Mouse (Mus musculus) testis, adult 2 months (tissue): ENCODE measurements around the gene Smg7. TPM values are rescaled to one million over a fixed set of nuclear protein-coding genes. Genes with fewer than 3 reads are reported as not detected.
A peak's percentile ranks its signal among the peaks of the same experiment; 100 is the strongest.

Experiments used
- H3K27ac ChIP-seq: fragments of 200-500 bp; 2 replicates; pipeline ENCODE4 v1.5.1; 2012; ENCODE audit warnings: low read depth, low read length; ENCODE audit not compliant: control insufficient read depth, insufficient read depth
- H3K27me3 ChIP-seq: fragments of 200-500 bp; 2 replicates; pipeline ENCODE4 v1.6.1; 2012; ENCODE audit warnings: mild to moderate bottlenecking, low read length, moderate library complexity; ENCODE audit not compliant: control insufficient read depth, insufficient read depth
- H3K36me3 ChIP-seq: fragments of 200-500 bp; 2 replicates; pipeline ENCODE4 v1.6.1; 2012; ENCODE audit warnings: mild to moderate bottlenecking, low read length; ENCODE audit not compliant: control insufficient read depth, insufficient read depth
- H3K4me1 ChIP-seq: fragments of 200-500 bp; 2 replicates; pipeline ENCODE4 v1.6.1; 2012; ENCODE audit warnings: low read length; ENCODE audit not compliant: control insufficient read depth, insufficient read depth
- H3K4me3 ChIP-seq: fragments of 200-500 bp; 2 replicates; pipeline ENCODE4 v1.5.1; 2012; ENCODE audit warnings: low read depth, mild to moderate bottlenecking, low read length, moderate library complexity, mixed read lengths; ENCODE audit not compliant: control insufficient read depth
- CTCF ChIP-seq: fragments of 200-500 bp; IDR thresholded peaks from 2 replicates; pipeline ENCODE4 v1.5.1; 2012; ENCODE audit warnings: low read depth, mild to moderate bottlenecking, inconsistent platforms, low read length, moderate library complexity; ENCODE audit not compliant: control insufficient read depth, insufficient read depth, insufficient replicate concordance
- POLR2A ChIP-seq: fragments of 200-500 bp; IDR thresholded peaks from 2 replicates; pipeline ENCODE4 v1.6.1; 2012; ENCODE audit warnings: low read depth, mild to moderate bottlenecking, inconsistent platforms, low read length, moderate library complexity; ENCODE audit not compliant: control insufficient read depth
- polyA plus RNA-seq: library from polyadenylated mRNA; depleted of rRNA; stranded (reverse); fragments of >200 nt; gene quantifications from 2 replicates; pipeline ENCODE4 v1.2.3, GENCODE M21; 2012

Smg7 gene
- polyA plus RNA-seq, 1 experiment = 99.6 TPM

- Histone ChIP-seq H3K4me3 (no peak overlapping the region), H3K27me3 (no peaks in the 10 kb centered on the region), H3K27ac (no peak overlapping the region), H3K4me1 (no peaks in the 10 kb centered on the region), H3K36me3 (no peaks in the 10 kb centered on the region)
- no peak for TF ChIP-seq CTCF
- TF ChIP-seq POLR2A = no peak
Observed at GRCm38 (mm10) chr1:152826446-152826845, 76.0 kb downstream of the Smg7 start.

GRCm38 (mm10) chr1:152824206-152824605 lies 78.2 kb downstream of the Smg7 start:
- H3K27ac ChIP-seq = no peak overlapping the region
- no peaks in the 10 kb centered on the region for H3K36me3 ChIP-seq
- no peak overlapping the region for H3K4me3 ChIP-seq
- H3K27me3 ChIP-seq = no peaks in the 10 kb centered on the region
- no peaks in the 10 kb centered on the region for H3K4me1 ChIP-seq
- no peak for TF ChIP-seq POLR2A
- TF ChIP-seq CTCF = no peak

- H3K4me3 ChIP-seq = no peak overlapping the region
- no peaks in the 10 kb centered on the region for H3K27me3 ChIP-seq
- no peaks in the 10 kb centered on the region for H3K4me1 ChIP-seq
- H3K36me3 ChIP-seq = no peaks in the 10 kb centered on the region
- TF ChIP-seq CTCF (no peak), POLR2A (no peak)
- H3K27ac ChIP-seq = no peak overlapping the region
Observed at GRCm38 (mm10) chr1:152821746-152822145, 80.7 kb downstream of the Smg7 start.

GRCm38 (mm10) chr1:152820911-152821695 lies 81.3 kb downstream of the Smg7 start:
- no peaks in the 10 kb centered on the region for H3K36me3 ChIP-seq
- H3K27ac ChIP-seq = no peak overlapping the region
- TF ChIP-seq CTCF (no peak), POLR2A (no peak)
- H3K27me3 ChIP-seq = no peaks in the 10 kb centered on the region
- H3K4me3 ChIP-seq = no peak overlapping the region
- H3K4me1 ChIP-seq = no peaks in the 10 kb centered on the region

GRCm38 (mm10) chr1:152819558-152819957 lies 82.9 kb downstream of the Smg7 start:
- Histone ChIP-seq H3K27me3 (no peaks in the 10 kb centered on the region), H3K36me3 (no peaks in the 10 kb centered on the region), H3K27ac (no peak overlapping the region), H3K4me3 (no peak overlapping the region), H3K4me1 (no peaks in the 10 kb centered on the region)
- TF ChIP-seq CTCF (no peak), POLR2A (no peak)

- Histone ChIP-seq H3K4me3 (no peak overlapping the region), H3K4me1 (no peaks in the 10 kb centered on the region), H3K36me3 (no peaks in the 10 kb centered on the region), H3K27ac (no peak overlapping the region), H3K27me3 (no peaks in the 10 kb centered on the region)
- TF ChIP-seq POLR2A (no peak), CTCF (no peak)
Observed at GRCm38 (mm10) chr1:152817794-152818193, 84.7 kb downstream of the Smg7 start.

GRCm38 (mm10) chr1:152817027-152817769 lies 85.2 kb downstream of the Smg7 start:
- no peak for TF ChIP-seq POLR2A
- TF ChIP-seq CTCF = no peak
- no peak overlapping the region for H3K27ac ChIP-seq
- no peaks in the 10 kb centered on the region for H3K4me1 ChIP-seq

GRCm38 (mm10) chr1:152815265-152815701 lies 87.2 kb downstream of the Smg7 start:
- no peaks in the 10 kb centered on the region for H3K27me3 ChIP-seq
- no peak overlapping the region for H3K27ac ChIP-seq
- TF ChIP-seq CTCF (peak; percentile 39; the same call in 1 of the 2 replicates), POLR2A (no peak)
- no peaks in the 10 kb centered on the region for H3K4me1 ChIP-seq
- no peaks in the 10 kb centered on the region for H3K36me3 ChIP-seq
- H3K4me3 ChIP-seq = no peak overlapping the region

More at GRCm38 (mm10) chr1:152817027-152817769, 85.2 kb downstream of the Smg7 start:
- H3K4me3 ChIP-seq = no peak overlapping the region
- H3K27me3 ChIP-seq = no peaks in the 10 kb centered on the region
- H3K36me3 ChIP-seq = no peaks in the 10 kb centered on the region
